Mouse (Mus musculus) heart, postnatal 36 days (tissue): ENCODE results near the gene Pde4b. TPM values are rescaled to one million over a fixed set of nuclear protein-coding genes. Genes with fewer than 3 reads are reported as not detected.

ENCODE experiments used
- DNase-seq, 2 experiments: peaks; one replicate each; pipeline ENCODE4 v3.0.0; 2021 to 2022
- intact Hi-C: fragments of 180-260 bp; cut with DNase I; formaldehyde crosslinking; loops from one replicate; pipeline ENCODE4 v1.15.1; 2025
- total RNA-seq, 2 experiments: library from RNA; stranded (reverse); gene quantifications; 2 replicates each; pipeline ENCODE4 v1.2.3; 2021

Pde4b gene
- total RNA-seq, 2 experiments from 2014 or later, result 19.9 to 30.2 TPM

- intact Hi-C loops, result no loop called here
- no peak for DNase-seq
These were observed 88.6 kb downstream of the Pde4b start for GRCm38 (mm10) chr4:102175985-102176384.

DNA sequence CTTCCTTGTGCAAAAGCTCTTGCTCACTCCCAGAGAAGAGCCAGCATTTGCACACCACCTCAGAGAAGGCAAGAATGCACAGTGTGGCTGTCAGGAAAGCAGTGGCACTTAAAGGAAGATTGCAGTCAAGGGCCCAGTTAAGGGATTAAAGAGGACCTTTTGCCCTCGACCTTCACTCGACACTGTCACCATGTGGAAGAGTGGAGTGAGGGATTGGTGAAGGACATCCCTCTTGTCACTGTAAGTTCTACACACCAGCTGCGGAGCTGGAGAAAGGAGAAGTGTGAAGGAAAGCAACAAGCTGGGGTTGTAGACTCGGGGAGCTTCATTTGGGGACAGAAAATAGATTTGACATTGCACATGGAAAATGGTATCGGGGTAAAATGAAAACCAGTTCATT is 89.9 kb downstream of the Pde4b start:
- no peak for DNase-seq
- intact Hi-C loops, result no loop called here

DNA sequence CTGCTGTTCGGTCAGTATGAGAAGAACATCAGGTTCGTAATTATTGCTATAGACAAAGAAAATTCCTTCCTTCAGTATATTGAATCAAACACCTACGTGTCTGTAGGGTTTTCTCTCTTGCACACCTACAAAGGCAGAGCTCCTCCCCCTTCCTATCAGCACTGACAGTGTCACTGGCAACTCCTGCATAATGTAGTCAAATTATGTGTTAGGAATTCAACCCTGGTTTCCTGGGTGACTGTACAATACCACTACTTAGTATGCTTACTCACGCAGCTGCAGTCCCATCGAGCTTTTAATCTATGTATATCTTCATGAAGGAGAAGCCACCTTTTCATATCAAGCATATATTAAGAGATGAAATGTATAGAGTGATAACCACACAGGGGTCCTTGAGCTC is 99.5 kb downstream of the Pde4b start:
- no peak for DNase-seq
- intact Hi-C loops, result no loop called here

GRCm38 (mm10) chr4:102197707-102198106 is 110.4 kb downstream of the Pde4b start:
- intact Hi-C loops, result no loop called here
- no peak for DNase-seq

DNA sequence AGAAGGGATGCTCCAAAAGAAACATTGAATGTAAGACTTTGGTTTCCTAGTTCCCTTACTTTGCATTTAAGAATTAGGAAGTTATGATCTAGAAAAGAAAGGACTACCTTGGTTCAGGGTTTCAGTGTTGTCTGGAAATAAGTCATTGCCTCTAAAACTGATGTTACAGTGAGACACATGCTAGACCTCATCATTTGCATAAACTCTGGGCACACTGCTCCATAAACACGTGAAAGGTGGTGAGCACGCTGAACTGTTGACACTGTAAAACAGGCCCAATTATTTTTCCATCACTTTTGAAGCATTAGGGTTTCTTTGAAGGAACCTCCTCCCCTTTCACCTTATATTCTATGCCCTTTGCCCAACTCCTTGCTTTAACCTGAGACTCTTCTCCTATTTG is 122.4 kb downstream of the Pde4b start:
- intact Hi-C loops, result no loop called here
- DNase-seq, result no peak

- DNase-seq, result peak in 1 of 2 experiments; percentile 5
- intact Hi-C loops, result loop anchor here (5.0 kb wide), 1 partner anchor 921 kb away; no protein-coding TSS in a partner anchor
These were observed 139.4 kb downstream of the Pde4b start for GRCm38 (mm10) chr4:102226700-102227099.

GRCm38 (mm10) chr4:102228953-102229586 is 141.7 kb downstream of the Pde4b start:
- DNase-seq, result peak; percentile 23 to 27
- intact Hi-C loops, result loop anchor here (1.0 to 5.0 kb wide), 3 partner anchors 252 to 918 kb away; no protein-coding TSS in a partner anchor

GRCm38 (mm10) chr4:102230898-102231297 is 143.6 kb downstream of the Pde4b start:
- intact Hi-C loops, result no loop called here
- no peak for DNase-seq

- DNase-seq, result no peak
- intact Hi-C loops, result no loop called here
These were observed 146.3 kb downstream of the Pde4b start for GRCm38 (mm10) chr4:102233633-102234032.

DNA sequence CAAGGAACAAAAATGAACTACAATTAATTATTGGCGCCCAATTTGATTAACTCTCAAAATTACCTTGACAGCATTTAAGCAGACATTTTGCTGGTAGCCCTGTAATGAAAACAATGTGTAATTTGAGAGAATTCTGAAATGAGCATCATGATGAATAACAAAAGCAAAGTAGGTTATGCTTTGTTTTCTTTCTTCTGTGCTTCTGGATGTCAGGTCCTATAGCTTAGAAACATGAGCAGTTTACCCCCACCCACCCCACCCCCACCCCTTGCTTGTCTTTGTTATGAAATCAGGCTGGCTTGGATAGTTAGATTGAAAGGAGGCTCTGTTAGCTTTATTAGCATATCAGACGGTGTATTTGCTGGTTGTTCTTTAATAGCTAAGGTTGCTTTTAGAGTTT is 147.8 kb downstream of the Pde4b start:
- intact Hi-C loops, result no loop called here
- no peak for DNase-seq

- no peak for DNase-seq
- intact Hi-C loops, result no loop called here
These were observed 151.8 kb downstream of the Pde4b start for GRCm38 (mm10) chr4:102239102-102239501.

- DNase-seq, result no peak
- intact Hi-C loops, result no loop called here
These were observed 152.5 kb downstream of the Pde4b start for GRCm38 (mm10) chr4:102239657-102240390.

DNA sequence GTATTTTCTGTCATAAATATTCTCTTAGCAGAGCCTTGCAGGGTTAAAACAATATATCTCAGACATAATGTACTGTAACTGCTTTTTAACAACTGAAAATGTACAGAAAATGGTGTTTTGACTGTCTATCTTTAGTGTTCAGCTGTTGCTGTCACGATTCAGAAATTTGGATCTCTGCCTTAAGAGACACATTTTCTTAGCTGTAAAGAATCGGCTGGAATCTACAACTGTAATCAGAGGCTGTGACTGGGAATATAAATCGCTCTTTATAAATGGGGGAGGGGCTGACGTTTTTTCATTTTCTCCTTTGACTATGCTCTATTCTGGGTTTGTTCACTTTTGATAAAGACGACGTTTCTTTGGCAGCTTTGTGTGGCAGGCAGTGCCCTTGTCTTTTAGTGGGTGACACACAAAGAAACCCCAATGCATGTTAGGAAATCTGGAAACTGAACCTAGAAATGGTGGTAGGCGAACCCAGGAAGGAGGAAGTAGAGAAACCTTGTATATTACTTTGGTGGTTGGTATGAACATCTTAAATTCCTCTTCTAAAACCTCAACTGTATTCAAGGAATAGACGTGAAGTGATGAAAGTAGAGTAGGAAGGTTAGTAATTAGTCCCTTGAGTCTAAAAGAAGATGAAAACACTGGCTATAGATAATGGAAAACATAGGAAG is 153.5 kb downstream of the Pde4b start:
- DNase-seq, result no peak
- intact Hi-C loops, result no loop called here

GRCm38 (mm10) chr4:102253994-102254393 is 166.7 kb downstream of the Pde4b start:
- no peak for DNase-seq
- intact Hi-C loops, result loop anchor here (10.0 kb wide), 1 partner anchor 191 kb away; no protein-coding TSS in a partner anchor

DNA sequence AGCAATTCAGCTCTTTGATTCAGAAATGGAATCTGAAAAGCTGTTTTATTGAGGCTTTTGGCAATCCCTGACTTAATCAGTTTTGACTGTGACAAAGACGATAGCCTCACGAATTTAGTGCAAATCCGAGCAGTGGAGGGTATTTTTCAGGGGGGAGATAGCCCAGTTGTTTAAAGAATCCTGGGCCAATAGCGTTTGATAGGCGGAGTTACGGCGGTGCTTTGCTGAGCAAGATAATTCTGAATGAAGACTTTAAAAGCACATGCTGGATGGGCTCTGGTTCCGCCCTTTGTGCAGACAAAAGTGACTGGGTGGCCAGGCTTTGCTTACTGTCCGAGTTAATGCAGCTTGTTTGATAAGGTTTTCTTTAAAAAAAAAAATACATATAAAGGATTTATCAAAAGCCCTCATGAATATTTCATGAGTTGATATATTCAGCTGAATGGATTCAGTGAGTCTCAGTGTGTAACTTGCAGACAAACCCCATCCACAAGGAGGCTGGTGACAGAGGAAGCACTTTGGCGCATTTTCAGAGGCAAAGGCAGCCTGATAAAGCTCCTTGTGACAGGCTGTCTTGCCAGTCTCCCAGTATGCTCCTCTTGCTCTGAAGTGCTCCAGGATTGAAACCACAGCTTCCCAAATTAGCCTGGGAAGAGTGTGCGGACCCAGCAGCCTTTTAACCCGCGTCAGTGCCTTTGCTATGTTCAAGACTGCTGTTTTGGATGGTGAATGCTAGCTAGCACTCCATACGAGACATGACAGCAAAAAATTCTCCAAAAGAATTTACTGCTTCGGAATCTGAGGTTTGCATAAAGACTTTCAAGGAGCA is 167.3 kb downstream of the Pde4b start:
- DNase-seq, result peak; percentile 35 to 37
- intact Hi-C loops, result loop anchor here (10.0 kb wide), 1 partner anchor 190 kb away; no protein-coding TSS in a partner anchor

GRCm38 (mm10) chr4:102255295-102255670 is 167.9 kb downstream of the Pde4b start:
- intact Hi-C loops, result loop anchor here (10.0 kb wide), 1 partner anchor 190 kb away; no protein-coding TSS in a partner anchor
- DNase-seq, result no peak

- intact Hi-C loops, result loop anchor here (10.0 kb wide), 1 partner anchor 188 kb away; no protein-coding TSS in a partner anchor
- no peak for DNase-seq
These were observed 169.0 kb downstream of the Pde4b start for GRCm38 (mm10) chr4:102256170-102256960.

DNA sequence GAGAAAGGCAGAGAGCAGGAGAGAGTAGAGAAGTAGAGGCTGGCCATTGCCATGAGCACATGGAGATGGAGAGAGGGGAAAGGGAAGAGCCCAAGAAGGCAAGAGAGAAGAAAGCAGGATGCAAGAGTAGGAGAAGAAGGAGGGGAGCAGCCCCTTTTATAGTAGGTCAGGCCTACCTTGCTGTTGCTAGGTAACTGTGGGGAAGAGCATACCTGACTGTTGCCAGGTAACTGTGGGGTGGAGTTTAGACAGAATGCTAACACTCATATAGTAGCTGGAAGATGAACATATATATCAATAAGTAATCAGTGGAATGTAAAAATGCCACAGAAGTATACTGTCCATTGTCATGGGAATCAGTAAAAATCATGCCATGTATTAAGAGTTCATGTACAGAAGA is 172.9 kb downstream of the Pde4b start:
- no peak for DNase-seq
- intact Hi-C loops, result no loop called here

GRCm38 (mm10) chr4:102272313-102272712 is 185.0 kb downstream of the Pde4b start:
- DNase-seq, result no peak

DNA sequence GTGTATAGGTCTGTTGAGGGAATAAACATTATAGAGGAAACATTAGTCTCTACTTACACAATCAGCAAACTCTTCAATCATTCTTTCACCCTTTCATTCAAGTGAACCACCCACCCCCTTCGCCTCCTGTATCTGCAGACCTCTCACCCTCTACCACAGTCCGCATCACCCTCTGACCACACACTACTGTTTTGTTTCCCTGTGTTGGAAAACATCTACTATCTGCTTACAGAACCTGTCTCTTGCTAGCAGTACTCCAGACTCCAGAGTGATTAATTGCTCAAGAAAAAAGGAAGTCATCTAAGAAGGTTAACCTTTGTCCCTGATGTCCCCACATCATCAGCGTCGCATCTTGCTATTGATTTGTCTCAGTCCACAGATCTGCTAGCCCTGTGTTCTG is 185.4 kb downstream of the Pde4b start:
- intact Hi-C loops, result no loop called here
- no peak for DNase-seq

More at GRCm38 (mm10) chr4:102272313-102272712, 185.0 kb downstream of the Pde4b start:
- intact Hi-C loops, result no loop called here
